Mouse (Mus musculus): ENCODE data around the gene Gpx5.

DNA sequence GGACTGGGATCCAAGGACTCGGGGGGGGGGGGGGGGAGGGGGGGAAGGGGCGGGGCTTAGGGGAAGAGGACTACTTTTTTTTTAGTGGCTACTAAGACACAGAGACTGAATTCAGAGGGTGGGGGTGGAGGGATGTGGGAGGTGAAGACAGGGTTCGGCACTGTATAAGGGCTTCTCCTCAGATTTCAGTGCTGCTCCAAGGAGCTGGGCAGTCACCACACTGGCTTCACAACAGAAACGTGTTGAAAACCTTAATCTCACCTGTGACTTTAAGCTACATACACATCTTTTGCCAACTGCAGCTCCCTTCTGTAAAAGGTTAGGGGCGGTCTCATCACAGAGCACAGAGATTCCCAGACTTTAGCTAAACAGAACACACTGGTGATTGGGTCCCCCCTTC, 20.3 kb upstream of the Gpx5 start:
- TF ChIP-seq CTCF (IDR thresholded peaks at IDR 0.05; ENCODE audit: borderline replicate concordance, insufficient read depth, low read depth, low read length) (no peak), POLR2A (IDR thresholded peaks at IDR 0.05; ENCODE audit: borderline replicate concordance, insufficient read depth, low read length) (no peak)
